Mouse (Mus musculus) lung, postnatal 10 days (tissue): Measurements from ENCODE around the gene G0s2.
A peak's percentile ranks its signal among the peaks of the same experiment; 100 is the strongest.
"Not testable (repeated sequence)": the region's sequence is repeated elsewhere in the genome, so short reads cannot be mapped to it uniquely, and the experiment has no call there.

Experiments used
- DNase-seq: peaks from one replicate; pipeline ENCODE4 v3.0.0; 2021

G0s2 gene

DNA sequence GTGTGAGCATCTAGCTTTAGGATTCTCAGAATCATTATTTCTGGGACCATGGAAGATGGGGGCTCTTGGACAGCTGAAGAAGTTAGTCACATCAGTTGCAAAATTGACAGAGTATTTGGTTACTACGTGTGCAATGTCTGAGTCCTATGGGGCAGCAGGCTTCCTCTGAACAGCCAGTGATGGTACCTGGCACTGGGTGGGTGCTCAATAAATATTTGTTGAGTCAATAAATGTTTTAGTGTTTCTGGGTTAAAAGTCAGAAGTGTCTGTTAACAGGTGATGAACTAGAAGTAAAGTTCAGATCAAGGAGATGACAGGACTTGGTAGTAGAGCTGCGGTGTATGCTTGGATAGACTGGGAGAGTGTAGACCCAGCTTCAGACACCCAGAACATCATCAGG is 14.6 kb upstream of the G0s2 start:
- no peak for DNase-seq

DNA sequence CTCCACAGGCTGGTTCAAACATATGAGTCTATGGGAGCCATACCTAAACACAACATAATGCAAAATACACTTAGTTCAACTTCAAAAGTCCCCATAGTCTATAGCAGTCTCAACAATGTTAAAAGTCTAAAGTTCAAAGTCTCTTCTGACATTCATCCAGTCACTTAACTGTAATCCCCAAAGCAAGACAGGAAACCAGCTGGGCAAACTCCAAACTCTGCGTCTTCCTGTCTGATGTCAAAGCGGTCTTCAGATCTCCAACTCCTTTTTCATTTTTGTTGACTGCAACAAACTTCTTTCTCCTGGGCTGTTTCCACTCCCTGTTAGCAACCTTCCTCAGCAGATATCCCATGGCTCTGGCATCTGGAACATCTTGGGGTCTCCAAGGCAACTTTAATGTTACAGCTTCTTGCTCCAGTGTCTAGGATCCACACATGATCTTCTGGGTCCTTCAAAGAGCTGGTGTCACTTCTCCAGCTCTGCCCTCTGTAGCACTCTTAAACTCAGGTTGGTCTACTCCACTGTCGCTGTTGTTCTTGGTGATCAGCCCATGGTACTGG is 12.8 kb upstream of the G0s2 start:
- DNase-seq, result not testable (repeated sequence)

GRCm38 (mm10) chr1:193284228-193284779 is 11.3 kb upstream of the G0s2 start:
- DNase-seq, result no peak

DNA sequence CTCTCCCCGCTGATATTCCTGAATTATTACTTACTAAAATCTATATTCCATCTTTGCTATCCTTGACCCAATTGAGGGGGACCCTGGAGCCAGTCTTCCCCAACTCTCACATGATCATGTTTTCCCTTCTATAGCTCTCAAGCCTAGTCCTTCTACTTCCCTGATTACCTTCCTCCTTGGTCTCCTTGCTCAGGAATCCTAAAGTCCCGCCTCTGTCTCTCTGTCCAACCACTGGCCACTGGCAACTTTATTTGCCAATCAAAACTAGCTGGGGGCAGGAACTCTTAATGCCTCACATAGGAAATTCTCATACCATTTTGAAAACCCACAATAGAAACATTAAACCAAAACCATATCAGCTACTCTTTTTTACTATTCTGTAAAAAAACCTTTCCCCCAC is 8.3 kb upstream of the G0s2 start:
- no peak for DNase-seq

GRCm38 (mm10) chr1:193279492-193279891 is 6.5 kb upstream of the G0s2 start:
- no peak for DNase-seq

DNA sequence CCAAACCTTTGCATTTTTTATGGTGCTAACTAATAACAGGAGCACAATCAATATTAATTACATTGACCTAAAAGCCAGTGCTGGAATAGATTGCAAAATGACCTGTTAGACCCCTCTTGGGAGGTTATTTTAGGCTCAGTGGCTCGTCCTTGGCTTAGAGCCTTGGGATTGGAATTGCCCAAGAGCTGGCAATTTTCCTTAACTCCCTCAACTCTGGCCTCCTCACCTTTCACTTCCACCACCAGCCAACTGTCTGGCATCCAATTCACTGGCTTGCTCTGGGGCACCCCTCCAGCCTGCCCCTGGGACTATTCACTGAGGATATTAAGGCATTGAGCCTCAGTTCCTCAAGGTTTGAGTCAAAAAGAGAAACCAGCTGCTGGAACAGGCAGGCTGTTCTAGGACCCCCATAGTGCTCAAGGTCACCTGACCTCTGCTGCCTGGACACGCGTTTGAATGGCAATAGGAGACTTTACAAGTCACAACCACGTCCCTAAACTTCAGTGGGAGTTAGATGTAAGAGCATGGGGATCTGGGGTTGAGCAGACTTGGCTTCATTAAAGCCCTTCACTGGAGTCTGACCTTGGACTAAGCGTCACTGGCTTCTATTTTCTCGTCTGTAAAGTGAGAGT is 5.5 kb upstream of the G0s2 start:
- peak; percentile 38 for DNase-seq

GRCm38 (mm10) chr1:193274407-193275071 is 1.5 kb upstream of the G0s2 start:
- DNase-seq, result no peak

GRCm38 (mm10) chr1:193272137-193272915 is 691 bp downstream of the G0s2 start:
- peak; percentile 32 for DNase-seq

- peak; percentile 57 for DNase-seq
Observed at GRCm38 (mm10) chr1:193270965-193271763, 1.9 kb downstream of the G0s2 start.

DNA sequence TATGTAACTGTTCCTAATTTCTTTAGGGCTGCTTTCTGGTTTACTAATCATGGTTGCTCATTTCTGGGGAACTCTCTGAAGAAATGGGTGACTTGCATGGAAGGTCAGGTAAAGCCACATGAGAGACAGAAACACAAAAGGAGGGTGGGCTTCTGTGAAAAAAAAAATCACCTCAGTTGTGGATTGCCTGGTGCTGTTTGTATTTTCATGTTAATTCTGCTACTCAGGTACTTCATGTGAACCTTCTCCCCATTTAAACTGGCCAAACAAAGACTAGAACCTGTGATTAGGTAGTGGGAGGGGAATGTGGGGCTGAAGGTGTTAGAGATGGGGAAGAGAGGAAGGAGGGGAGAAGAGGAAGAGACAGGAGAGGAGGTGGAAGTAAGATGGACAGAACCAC is 7.3 kb downstream of the G0s2 start:
- no peak for DNase-seq

- DNase-seq, result peak; percentile 63
Observed at GRCm38 (mm10) chr1:193263955-193264598, 8.9 kb downstream of the G0s2 start, which contains the start of gene Hsd11b1. Gene Hsd11b1 (minus strand): TSS chr1:193264075.

- DNase-seq, result no peak
Observed at GRCm38 (mm10) chr1:193263026-193263907, 9.8 kb downstream of the G0s2 start.

GRCm38 (mm10) chr1:193261897-193262548 is 11.0 kb downstream of the G0s2 start:
- DNase-seq, result peak; percentile 71

DNA sequence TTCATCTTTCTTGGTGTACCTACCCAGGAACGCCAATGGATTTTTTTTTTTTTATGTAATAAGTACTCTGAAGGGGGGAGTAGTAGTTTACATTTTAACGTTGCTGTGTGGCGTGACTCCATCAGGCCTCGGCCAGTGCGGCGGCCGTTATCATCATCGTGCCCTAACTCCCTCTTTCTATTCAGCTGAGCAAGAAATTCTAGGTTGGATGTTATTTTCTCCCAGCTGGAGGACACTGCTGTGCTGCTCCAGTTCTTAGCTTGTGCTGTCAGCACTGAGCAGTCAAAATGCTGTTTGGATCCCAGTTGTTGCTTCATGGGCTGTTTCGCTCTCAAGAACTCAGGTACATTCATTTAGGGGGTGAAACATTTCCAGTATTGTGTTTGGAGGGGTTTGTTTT is 13.5 kb downstream of the G0s2 start:
- DNase-seq, result no peak

DNA sequence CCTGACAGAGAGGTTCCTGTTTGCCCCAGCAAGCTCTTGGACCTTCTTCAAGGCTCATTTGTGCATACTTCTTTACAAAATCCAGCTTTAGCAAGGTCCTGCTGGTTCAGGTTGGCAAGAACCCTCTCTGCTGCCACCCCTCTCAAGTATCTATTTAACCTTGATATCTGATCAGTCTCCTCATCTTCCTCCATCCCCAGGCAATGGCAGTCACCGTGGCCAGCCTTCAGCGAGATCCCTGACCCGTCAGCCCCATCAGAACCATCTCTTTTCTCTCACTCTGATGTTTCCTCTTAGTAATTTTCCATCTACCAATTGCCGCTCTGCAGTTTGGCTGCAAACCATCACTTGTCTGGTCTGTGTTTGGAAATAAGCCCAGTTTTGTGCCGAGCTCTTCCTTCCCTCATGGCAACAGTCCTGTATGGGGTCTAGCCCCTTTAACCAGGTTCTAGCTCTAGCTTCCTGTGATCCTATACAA is 16.4 kb downstream of the G0s2 start:
- DNase-seq, result peak; percentile 48

DNA sequence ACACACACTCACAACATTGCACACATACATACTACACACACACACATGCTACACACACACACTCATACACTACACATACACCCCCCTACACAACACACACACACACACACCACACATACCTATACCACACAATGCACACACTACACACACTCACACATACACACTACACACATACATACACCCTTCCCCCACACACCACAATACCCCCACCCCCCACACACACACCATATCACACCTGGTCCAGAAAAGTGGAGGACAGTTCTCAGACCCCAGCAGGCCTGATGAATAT is 16.8 kb downstream of the G0s2 start:
- no peak for DNase-seq

DNA sequence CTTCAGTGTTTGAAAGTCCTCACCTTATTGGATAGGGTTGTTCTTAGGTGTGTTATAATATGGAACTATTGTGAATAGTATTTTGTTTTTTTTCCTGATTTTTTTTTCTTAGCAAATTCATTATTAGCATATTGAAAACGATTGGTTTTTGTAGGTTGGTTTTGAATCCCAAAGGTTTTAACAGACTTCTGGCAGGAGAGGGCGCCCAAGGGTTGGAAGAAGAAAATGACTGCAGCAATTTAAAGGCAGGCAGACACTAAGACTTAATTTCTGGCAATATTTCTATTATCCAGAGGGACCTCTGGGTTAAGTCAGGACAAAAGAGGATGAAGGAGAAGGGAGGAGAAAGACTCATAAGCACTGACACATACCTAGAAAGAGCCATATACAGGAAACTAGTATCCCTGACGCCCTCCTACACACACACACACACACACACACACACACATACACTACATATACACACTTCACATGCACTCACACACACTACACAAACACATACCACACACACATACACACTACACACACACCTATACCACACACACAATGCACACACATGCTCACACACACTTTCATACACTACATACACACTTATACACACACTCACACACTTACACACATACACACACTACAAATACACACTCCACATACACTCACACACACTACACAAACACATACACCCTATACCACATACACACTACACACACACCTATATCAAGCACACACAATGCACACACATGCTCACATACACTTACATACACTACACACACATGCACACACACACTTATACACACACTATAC is 17.3 kb downstream of the G0s2 start:
- peak; percentile 88 for DNase-seq

GRCm38 (mm10) chr1:193255032-193255431 is 18.0 kb downstream of the G0s2 start:
- DNase-seq, result no peak

GRCm38 (mm10) chr1:193253895-193254294 is 19.1 kb downstream of the G0s2 start:
- not testable (repeated sequence) for DNase-seq
